Mouse (Mus musculus): ENCODE results near the gene Emcn. TPM values are rescaled to one million over a fixed set of nuclear protein-coding genes. Genes with fewer than 3 reads are reported as not detected.

Emcn gene
- polyA plus RNA-seq (2021), result not detected

- no peaks in the 10 kb centered on the region for H3K27me3 ChIP-seq
- DNase-seq (ENCODE audit: low read depth, low spot score) (no peak), ATAC-seq (no peak)
- no peak for TF ChIP-seq CTCF (IDR thresholded peaks at IDR 0.05)
- in situ Hi-C loops (cut with MboI; ENCODE audit: low pct_unique_long_range_greater_than_20kb), result no loop called here
- CTCF ChIA-PET, result interaction anchor here (1.3 kb wide), 1 partner anchor 25 kb away, joined by 3 read pairs; no protein-coding TSS in a partner anchor
- POLR2A ChIA-PET, result interaction anchor here (0.7 kb wide), 1 partner anchor 169 kb away, joined by 3 read pairs; no protein-coding TSS in a partner anchor
Measured at GRCm38 (mm10) chr3:137340938-137341337, at the start of gene Emcn. Emcn (plus strand) TSS chr3:137341067.

- CTCF ChIA-PET, result interaction anchor here (1.3 kb wide), 1 partner anchor 12 kb away, joined by 3 read pairs; no protein-coding TSS in a partner anchor
- H3K27me3 ChIP-seq, result no peaks in the 10 kb centered on the region
- peak; percentile 89 for DNase-seq (ENCODE audit: low read depth, low spot score)
- POLR2A ChIA-PET, result no interaction called here
- in situ Hi-C loops (cut with MboI; ENCODE audit: low pct_unique_long_range_greater_than_20kb), result loop anchor here (5.0 to 10.0 kb wide), 4 partner anchors 259 to 1411 kb away; partner anchors contain the start of gene Ppp3ca
- no peak for TF ChIP-seq CTCF (IDR thresholded peaks at IDR 0.05)
- ATAC-seq, result peak; percentile 66
Measured at GRCm38 (mm10) chr3:137293174-137293591, 47.7 kb upstream of the Emcn start.

GRCm38 (mm10) chr3:137298230-137298629 lies 42.6 kb upstream of the Emcn start:
- POLR2A ChIA-PET, result no interaction called here
- TF ChIP-seq CTCF (IDR thresholded peaks at IDR 0.05), result no peak
- no peak for DNase-seq (ENCODE audit: low read depth, low spot score)
- in situ Hi-C loops (cut with MboI; ENCODE audit: low pct_unique_long_range_greater_than_20kb), result loop anchor here (5.0 to 10.0 kb wide), 2 partner anchors 146 to 623 kb away; partner anchors contain the start of gene Ppp3ca
- CTCF ChIA-PET, result interaction anchor here (0.7 to 1.3 kb wide), 2 partner anchors 10 to 152 kb away, joined by 3 read pairs; no protein-coding TSS in a partner anchor
- no peaks in the 10 kb centered on the region for H3K27me3 ChIP-seq
- ATAC-seq, result no peak

- POLR2A ChIA-PET, result no interaction called here
- no peak for DNase-seq (ENCODE audit: low read depth, low spot score)
- no peaks in the 10 kb centered on the region for H3K27me3 ChIP-seq
- CTCF ChIA-PET, result no interaction called here
- no peak for ATAC-seq
- in situ Hi-C loops (cut with MboI; ENCODE audit: low pct_unique_long_range_greater_than_20kb), result no loop called here
- no peak for TF ChIP-seq CTCF (IDR thresholded peaks at IDR 0.05)
Measured at GRCm38 (mm10) chr3:137300210-137300609, 40.7 kb upstream of the Emcn start.

GRCm38 (mm10) chr3:137301195-137301594 lies 39.7 kb upstream of the Emcn start:
- DNase-seq (ENCODE audit: low read depth, low spot score), result no peak
- in situ Hi-C loops (cut with MboI; ENCODE audit: low pct_unique_long_range_greater_than_20kb), result no loop called here
- H3K27me3 ChIP-seq, result no peaks in the 10 kb centered on the region
- ChIA-PET CTCF (no interaction called here), POLR2A (no interaction called here)
- no peak for TF ChIP-seq CTCF (IDR thresholded peaks at IDR 0.05)
- ATAC-seq, result no peak

GRCm38 (mm10) chr3:137302804-137303203 lies 38.1 kb upstream of the Emcn start:
- POLR2A ChIA-PET, result no interaction called here
- in situ Hi-C loops (cut with MboI; ENCODE audit: low pct_unique_long_range_greater_than_20kb), result no loop called here
- H3K27me3 ChIP-seq, result no peaks in the 10 kb centered on the region
- TF ChIP-seq CTCF (IDR thresholded peaks at IDR 0.05), result no peak
- no peak for ATAC-seq
- DNase-seq (ENCODE audit: low read depth, low spot score), result no peak
- CTCF ChIA-PET, result interaction anchor here (1.5 kb wide), 1 partner anchor 43 kb away, joined by 3 read pairs; no protein-coding TSS in a partner anchor

- ChIA-PET CTCF (interaction anchor here (1.3 kb wide), 1 partner anchor 66 kb away, joined by 3 read pairs; no protein-coding TSS in a partner anchor), POLR2A (no interaction called here)
- no peak for TF ChIP-seq CTCF (IDR thresholded peaks at IDR 0.05)
- ATAC-seq (no peak), DNase-seq (ENCODE audit: low read depth, low spot score) (no peak)
- no peaks in the 10 kb centered on the region for H3K27me3 ChIP-seq
- in situ Hi-C loops (cut with MboI; ENCODE audit: low pct_unique_long_range_greater_than_20kb), result no loop called here
Measured at GRCm38 (mm10) chr3:137309959-137310358, 30.9 kb upstream of the Emcn start.

GRCm38 (mm10) chr3:137312540-137312939 lies 28.3 kb upstream of the Emcn start:
- CTCF ChIA-PET, result no interaction called here
- no peak for TF ChIP-seq CTCF (IDR thresholded peaks at IDR 0.05)
- ATAC-seq, result no peak
- in situ Hi-C loops (cut with MboI; ENCODE audit: low pct_unique_long_range_greater_than_20kb), result no loop called here
- no peaks in the 10 kb centered on the region for H3K27me3 ChIP-seq
- POLR2A ChIA-PET, result no interaction called here
- no peak for DNase-seq (ENCODE audit: low read depth, low spot score)

- ATAC-seq, result no peak
- POLR2A ChIA-PET, result no interaction called here
- DNase-seq (ENCODE audit: low read depth, low spot score), result no peak
- no peak for TF ChIP-seq CTCF (IDR thresholded peaks at IDR 0.05)
- H3K27me3 ChIP-seq, result no peaks in the 10 kb centered on the region
- CTCF ChIA-PET, result interaction anchor here (1.4 kb wide), 1 partner anchor 8 kb away, joined by 3 read pairs; no protein-coding TSS in a partner anchor
- in situ Hi-C loops (cut with MboI; ENCODE audit: low pct_unique_long_range_greater_than_20kb), result no loop called here
Measured at GRCm38 (mm10) chr3:137313775-137314362, 27.0 kb upstream of the Emcn start.

- no peak for TF ChIP-seq CTCF (IDR thresholded peaks at IDR 0.05)
- ChIA-PET POLR2A (no interaction called here), CTCF (no interaction called here)
- in situ Hi-C loops (cut with MboI; ENCODE audit: low pct_unique_long_range_greater_than_20kb), result no loop called here
- ATAC-seq, result no peak
- no peak for DNase-seq (ENCODE audit: low read depth, low spot score)
- H3K27me3 ChIP-seq, result no peaks in the 10 kb centered on the region
Measured at GRCm38 (mm10) chr3:137318371-137318770, 22.5 kb upstream of the Emcn start.

- no peak for TF ChIP-seq CTCF (IDR thresholded peaks at IDR 0.05)
- POLR2A ChIA-PET, result no interaction called here
- CTCF ChIA-PET, result interaction anchor here (1.6 kb wide), 1 partner anchor 13 kb away, joined by 5 read pairs; no protein-coding TSS in a partner anchor
- DNase-seq (ENCODE audit: low read depth, low spot score) (no peak), ATAC-seq (no peak)
- H3K27me3 ChIP-seq, result no peaks in the 10 kb centered on the region
- in situ Hi-C loops (cut with MboI; ENCODE audit: low pct_unique_long_range_greater_than_20kb), result no loop called here
Measured at GRCm38 (mm10) chr3:137319950-137320349, 20.9 kb upstream of the Emcn start.

Measured in Patski (cell line).